Mouse (Mus musculus) Muller cell, postnatal 12 days (primary cell): ENCODE measurements at regions not wholly inside any gene's neighbourhood (a gene's known extent, or its start where the extent isn't known, plus 50 kb on each side); places are given as distances from the start of the nearest gene placed in this dataset.

Experiments used
- DNase-seq: peaks from one replicate; pipeline ENCODE4 v3.0.0-alpha.2; 2015; ENCODE audit errors: inconsistent ontology term

GRCm38 (mm10) chr12:52400099-52400498 is 103.7 kb upstream of the Arhgap5 start:
- no peak for DNase-seq

GRCm38 (mm10) chr12:52402711-52403110 is 101.1 kb upstream of the Arhgap5 start:
- no peak for DNase-seq

GRCm38 (mm10) chr12:52406386-52406785 is 97.4 kb upstream of the Arhgap5 start:
- no peak for DNase-seq

GRCm38 (mm10) chr12:52408307-52408895 is 95.4 kb upstream of the Arhgap5 start:
- no peak for DNase-seq

GRCm38 (mm10) chr12:52409221-52409620 is 94.6 kb upstream of the Arhgap5 start:
- DNase-seq, result peak; percentile 80

GRCm38 (mm10) chr12:52412172-52412571 is 91.6 kb upstream of the Arhgap5 start:
- DNase-seq, result no peak

GRCm38 (mm10) chr12:52413046-52413473 is 90.7 kb upstream of the Arhgap5 start:
- peak; percentile 67 for DNase-seq

- DNase-seq, result no peak
These were observed 81.0 kb upstream of the Arhgap5 start for GRCm38 (mm10) chr12:52422729-52423128.

GRCm38 (mm10) chr12:52424336-52425034 is 79.3 kb upstream of the Arhgap5 start:
- peak; percentile 22 for DNase-seq

GRCm38 (mm10) chr12:52429935-52430334 is 73.8 kb upstream of the Arhgap5 start:
- no peak for DNase-seq

GRCm38 (mm10) chr12:52431933-52432332 is 71.8 kb upstream of the Arhgap5 start:
- no peak for DNase-seq

- peak; percentile 89 for DNase-seq
These were observed 69.8 kb upstream of the Arhgap5 start for GRCm38 (mm10) chr12:52434021-52434420.

- peak; percentile 24 for DNase-seq
These were observed 68.5 kb upstream of the Arhgap5 start for GRCm38 (mm10) chr12:52435321-52435720.

GRCm38 (mm10) chr12:52435795-52436211 is 68.0 kb upstream of the Arhgap5 start:
- no peak for DNase-seq

GRCm38 (mm10) chr12:52436941-52437340 is 66.8 kb upstream of the Arhgap5 start:
- no peak for DNase-seq

GRCm38 (mm10) chr12:52439241-52439640 is 64.5 kb upstream of the Arhgap5 start:
- peak; percentile 62 for DNase-seq

GRCm38 (mm10) chr12:52440868-52441365 is 62.9 kb upstream of the Arhgap5 start:
- no peak for DNase-seq

- DNase-seq, result no peak
These were observed 61.4 kb upstream of the Arhgap5 start for GRCm38 (mm10) chr12:52442337-52442736.

- DNase-seq, result no peak
These were observed 58.0 kb upstream of the Arhgap5 start for GRCm38 (mm10) chr12:52445731-52446130.

GRCm38 (mm10) chr12:52446501-52446900 is 57.3 kb upstream of the Arhgap5 start:
- DNase-seq, result no peak

- DNase-seq, result no peak
These were observed 56.3 kb upstream of the Arhgap5 start for GRCm38 (mm10) chr12:52447482-52447881.

- no peak for DNase-seq
These were observed 55.6 kb upstream of the Arhgap5 start for GRCm38 (mm10) chr12:52448218-52448617.

- no peak for DNase-seq
These were observed 49.9 kb upstream of the Arhgap5 start for GRCm38 (mm10) chr12:52453890-52454289.
